Mouse (Mus musculus) layer of hippocampus, adult 8-10 months (tissue): Measurements from ENCODE around the gene Ccl27a. TPM values are rescaled to one million over a fixed set of nuclear protein-coding genes. Genes with fewer than 3 reads are reported as not detected.
"Not testable (repeated sequence)": the region's sequence is repeated elsewhere in the genome, so short reads cannot be mapped to it uniquely, and the experiment has no call there.

Source experiments
- DNase-seq, 2 experiments: peaks; one replicate each; pipeline ENCODE4 v3.0.0; 2022; ENCODE audit warnings: low spot score in 2 of 2
- total RNA-seq, 4 experiments: library from RNA; stranded (reverse); gene quantifications; 2 replicates each; pipeline ENCODE4 v1.2.4; 2022

Gene Ccl27a
- 100 to 1,000 TPM; 121 to 139 (median 130) TPM for total RNA-seq

DNA sequence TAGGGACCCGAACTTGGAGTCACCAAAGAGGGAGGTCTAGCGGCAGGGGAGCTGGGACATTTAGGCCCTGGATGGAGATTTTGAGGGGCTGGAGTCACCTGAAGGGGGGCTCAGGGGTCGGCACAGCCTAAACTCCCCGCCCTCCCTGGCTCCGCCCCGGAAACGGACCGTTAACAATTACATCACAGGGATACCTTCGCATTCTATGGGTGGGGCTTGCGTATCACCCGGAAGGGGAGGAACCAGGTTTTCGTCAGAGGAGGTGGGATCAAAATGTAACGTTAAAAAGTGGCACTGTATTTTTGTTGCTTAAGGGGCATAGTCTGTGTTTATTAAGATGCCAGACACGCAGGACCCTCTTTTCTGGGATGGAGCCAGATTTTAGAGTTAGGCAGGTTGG, at the start of gene Ccl27a:
Ccl27a (minus strand) TSS at position 246 of the 400 bp plus-strand sequence.
- peak; percentile 78 to 85 for DNase-seq

DNA sequence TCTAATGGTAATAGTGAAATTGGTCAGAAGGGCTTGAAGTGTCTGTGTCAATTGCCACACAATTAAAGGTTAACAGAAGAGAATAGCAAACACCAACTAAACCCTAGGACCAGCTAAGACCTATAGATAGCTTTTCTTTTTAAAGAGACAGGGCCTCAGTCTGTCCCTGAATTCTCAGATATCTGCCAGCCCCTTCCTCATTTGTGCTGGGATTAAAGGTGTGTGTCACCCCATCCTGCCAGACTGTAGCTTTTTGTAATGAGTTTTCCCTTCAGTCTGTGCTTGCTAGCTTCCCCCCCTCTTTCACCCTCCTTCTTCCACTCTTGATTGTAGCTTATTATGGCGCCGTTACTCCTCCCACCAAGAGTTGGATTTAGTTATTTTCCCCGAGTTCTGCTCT, 9.2 kb upstream of the Ccl27a start:
- not testable (repeated sequence) for DNase-seq

DNA sequence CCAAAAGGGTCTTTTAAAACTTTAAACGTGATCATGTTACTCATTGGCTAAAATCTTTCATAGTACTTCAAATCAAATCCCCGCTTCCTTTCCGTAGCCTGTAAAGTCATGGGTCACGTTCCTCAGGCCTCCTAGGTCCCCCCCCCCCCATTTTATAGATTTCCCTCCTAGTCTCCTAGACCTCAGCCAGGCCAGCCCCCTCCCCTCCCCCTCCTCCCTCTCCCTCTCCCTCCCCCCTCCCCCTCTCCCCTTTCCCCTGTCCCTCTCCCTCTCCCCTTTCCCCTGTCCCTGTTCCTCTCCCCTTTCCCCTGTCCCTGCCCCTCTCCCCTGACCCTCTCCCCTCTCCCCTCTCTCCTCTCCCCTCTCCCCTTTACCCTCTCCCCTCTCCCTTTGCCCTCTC, 8.7 kb upstream of the Ccl27a start:
- DNase-seq, result not testable (repeated sequence)

- DNase-seq, result not testable (repeated sequence)
These were observed 7.9 kb upstream of the Ccl27a start for GRCm38 (mm10) chr4:41781748-41782485.

GRCm38 (mm10) chr4:41781271-41781670, 7.2 kb upstream of the Ccl27a start:
- not testable (repeated sequence) for DNase-seq

GRCm38 (mm10) chr4:41775840-41776239, 1.8 kb upstream of the Ccl27a start:
- DNase-seq, result not testable (repeated sequence)

DNA sequence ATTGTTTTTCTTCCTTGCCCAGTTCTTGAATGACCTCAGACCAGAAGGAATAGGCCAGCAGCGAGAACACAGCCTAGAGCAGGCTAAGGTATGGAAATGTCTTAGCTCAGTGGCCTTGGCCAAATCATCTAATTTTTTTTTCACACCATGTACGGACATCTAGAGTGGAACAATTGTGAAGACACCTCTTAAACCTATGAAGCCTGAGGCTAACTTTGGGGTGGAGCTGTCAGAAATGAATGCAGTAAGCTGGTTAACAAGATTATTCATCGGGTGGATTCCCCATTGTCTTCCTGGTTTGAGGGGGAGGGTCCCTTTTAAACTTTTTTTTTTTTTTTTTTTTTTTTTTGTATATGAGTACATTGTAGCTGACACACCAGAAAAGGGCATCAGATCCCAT, 459 bp upstream of the Ccl27a start:
- not testable (repeated sequence) for DNase-seq

DNA sequence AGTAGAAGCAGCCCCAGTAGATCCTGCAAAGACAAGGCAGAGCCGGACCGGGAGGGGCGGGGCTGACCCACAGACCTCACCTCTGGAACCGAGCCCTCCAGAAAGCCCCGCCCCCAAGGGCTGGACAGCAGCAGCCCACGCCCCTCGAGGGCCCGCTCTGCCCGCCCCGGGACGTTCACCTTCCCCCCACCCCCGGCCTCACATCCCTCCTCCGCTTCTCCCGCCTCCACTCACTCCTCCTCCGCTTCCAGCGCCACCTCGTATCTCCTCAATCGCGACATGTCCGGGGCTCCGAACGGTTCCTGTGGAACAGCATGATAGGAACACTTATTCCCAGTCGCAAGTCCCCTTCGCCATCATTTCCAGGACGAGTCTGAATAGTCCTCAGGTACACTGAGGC, 545 bp downstream of the Ccl27a start:
- DNase-seq, result not testable (repeated sequence)

DNA sequence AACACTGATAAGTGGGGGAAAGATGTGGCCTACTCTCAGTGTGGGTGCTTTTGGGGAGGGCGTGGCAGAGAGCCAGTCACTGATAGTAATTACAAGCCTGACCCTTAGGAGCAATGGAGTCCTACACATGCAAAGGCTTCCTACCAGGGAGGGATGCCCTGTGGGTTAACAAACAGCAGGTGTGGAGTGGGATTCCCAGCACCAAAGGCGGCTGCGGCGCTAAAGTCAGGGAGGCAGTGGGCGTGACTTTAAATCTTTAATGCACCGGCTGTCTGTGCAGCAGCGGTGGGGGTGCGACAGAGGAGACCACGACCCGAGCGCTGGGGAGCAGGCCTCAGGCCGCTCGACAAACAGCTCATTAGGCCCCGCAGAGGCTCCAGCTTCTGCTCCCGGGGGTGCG, 1.1 kb downstream of the Ccl27a start:
- peak in 1 of 2 experiments; percentile 11 for DNase-seq

DNA sequence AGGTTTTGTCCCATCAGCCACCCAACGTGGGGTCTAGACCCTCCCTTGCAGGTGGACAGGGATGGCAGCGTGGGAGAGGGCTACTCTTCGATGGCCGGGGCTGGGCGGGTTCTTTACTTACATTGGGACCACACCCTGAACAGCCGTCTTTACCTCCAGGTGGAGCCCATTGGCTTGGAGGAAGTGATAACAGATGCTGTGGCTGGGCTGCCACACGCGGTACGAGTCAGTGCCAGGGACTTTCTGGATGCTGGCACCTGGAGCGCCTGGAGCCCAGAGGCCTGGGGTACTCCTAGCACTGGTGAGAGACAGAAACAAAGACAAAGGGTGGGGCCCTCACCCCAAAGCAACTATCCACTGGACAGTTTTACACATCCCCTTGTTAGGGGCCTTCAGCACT, 6.7 kb downstream of the Ccl27a start:
- not testable (repeated sequence) for DNase-seq

DNA sequence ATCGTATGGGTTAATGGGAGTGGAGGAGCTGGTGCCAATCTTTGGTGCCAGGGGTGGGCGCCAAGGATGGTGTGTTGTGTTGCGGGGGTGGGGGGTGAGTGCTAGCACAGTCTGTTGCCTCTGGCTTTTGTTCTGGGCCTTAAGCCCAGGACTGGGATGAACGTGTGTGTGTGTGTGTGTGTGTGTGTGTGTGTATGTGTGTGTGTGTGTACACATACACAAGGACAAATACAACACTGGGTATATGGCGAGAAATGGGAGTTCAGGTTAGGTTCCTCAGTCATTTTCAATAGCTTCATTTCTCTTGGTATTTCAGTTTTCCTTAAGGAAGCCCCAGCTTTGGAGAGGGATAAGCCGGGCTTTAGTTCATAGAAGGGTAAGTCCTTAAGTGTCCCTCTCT, 10.9 kb downstream of the Ccl27a start:
- DNase-seq, result not testable (repeated sequence)

- DNase-seq, result not testable (repeated sequence)
These were observed 11.3 kb downstream of the Ccl27a start for GRCm38 (mm10) chr4:41762688-41763114.

DNA sequence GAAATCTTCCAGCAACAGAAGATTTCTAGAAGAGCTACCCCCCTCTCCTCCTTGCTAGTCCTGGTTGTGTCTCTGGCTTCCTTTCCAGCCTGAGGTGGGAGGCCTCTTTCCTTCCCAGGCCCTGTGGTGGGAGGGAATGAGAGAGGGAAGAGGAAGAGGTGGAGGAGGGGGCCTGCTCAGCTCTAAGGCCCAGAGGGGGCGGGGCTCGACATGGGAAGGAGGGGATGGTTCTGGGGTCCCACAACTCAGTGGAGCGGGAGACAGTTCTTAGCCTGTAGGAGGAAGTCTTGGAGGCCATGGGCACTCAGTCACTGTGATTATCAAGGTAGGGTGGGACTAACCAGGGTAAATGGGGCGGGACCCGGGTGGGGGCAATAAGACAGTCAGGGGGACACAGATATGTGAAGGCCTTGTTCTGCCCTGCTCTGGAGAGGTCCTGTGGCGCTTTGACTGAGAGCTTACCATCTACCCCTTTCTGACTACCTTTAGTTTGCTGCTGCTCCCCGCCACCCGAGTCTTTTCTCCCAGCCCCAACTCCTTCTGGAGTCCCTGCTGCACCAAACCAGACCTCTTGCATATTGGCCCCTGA, 11.9 kb downstream of the Ccl27a start:
- no peak for DNase-seq

GRCm38 (mm10) chr4:41761680-41762079, 12.4 kb downstream of the Ccl27a start:
- DNase-seq, result no peak

DNA sequence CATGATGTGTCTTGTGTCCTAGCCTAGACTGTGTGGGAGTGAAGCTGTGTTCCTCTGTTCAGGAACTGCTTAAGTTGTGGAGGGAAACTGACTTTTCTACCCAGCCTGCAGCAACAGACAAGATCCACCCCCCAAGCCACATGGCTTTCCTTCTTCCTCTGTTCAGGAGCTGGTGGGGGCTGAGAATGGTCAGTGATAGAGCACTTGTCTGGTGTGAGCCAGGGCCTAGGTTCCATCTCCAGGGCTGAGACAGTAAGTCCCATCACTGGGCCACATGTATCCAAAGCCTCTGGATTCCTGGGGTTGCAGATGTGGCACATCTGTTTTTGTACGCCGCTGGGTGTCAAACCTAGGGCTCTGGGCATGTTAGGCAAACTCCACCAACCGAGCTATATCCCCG, 13.1 kb downstream of the Ccl27a start:
- DNase-seq, result no peak

DNA sequence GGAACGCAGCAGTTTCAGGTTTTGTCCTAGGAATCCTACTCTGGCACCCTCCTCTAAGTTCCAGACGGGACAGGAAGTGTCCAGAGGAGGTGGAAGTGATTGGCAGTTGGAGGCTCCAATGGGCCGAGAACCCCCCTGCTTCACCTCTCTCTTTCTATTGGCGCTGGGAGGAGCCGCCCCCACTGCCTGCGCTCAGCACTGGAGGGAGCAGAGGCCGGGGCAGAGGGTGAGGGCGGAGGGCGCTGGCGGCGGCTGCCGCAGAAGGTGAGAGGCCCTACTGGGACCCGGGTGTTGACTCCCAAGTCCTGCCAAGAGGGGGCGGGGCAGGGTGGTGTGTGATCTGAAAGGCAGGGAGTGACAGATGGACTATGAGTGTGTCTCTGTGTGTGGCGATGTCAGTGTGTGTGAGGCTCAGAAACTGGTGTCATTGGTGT, 13.7 kb downstream of the Ccl27a start:
- peak; percentile 69 to 75 for DNase-seq

- DNase-seq, result no peak
These were observed 14.3 kb downstream of the Ccl27a start for GRCm38 (mm10) chr4:41759656-41760287.

GRCm38 (mm10) chr4:41759206-41759605, 14.8 kb downstream of the Ccl27a start:
- DNase-seq, result no peak

DNA sequence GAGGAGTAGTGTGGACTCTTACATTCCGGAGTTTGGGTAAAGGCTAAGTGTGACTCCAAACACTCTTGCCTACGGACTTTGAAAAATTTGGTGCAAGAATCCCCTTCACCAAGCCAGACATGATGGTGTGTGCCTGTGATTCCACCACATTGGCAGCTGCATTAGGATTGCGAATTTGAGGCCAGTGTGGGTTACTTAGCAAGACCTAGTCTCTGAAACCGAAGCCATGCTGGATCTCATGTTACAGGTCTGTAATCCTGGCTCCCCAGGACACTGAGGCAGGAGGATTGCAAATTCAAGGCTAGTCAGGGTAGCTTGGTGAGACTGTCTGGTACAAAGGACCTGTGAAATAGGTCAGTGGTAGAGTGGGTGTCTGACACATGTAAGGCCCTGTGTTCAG, 15.3 kb downstream of the Ccl27a start:
- DNase-seq, result no peak

- no peak for DNase-seq
These were observed 16.0 kb downstream of the Ccl27a start for GRCm38 (mm10) chr4:41758021-41758420.

- no peak for DNase-seq
These were observed 16.7 kb downstream of the Ccl27a start for GRCm38 (mm10) chr4:41757321-41757720.

GRCm38 (mm10) chr4:41756440-41756839, 17.6 kb downstream of the Ccl27a start:
- DNase-seq, result no peak
